Mouse (Mus musculus): ENCODE measurements around the gene Kctd12.

DNA sequence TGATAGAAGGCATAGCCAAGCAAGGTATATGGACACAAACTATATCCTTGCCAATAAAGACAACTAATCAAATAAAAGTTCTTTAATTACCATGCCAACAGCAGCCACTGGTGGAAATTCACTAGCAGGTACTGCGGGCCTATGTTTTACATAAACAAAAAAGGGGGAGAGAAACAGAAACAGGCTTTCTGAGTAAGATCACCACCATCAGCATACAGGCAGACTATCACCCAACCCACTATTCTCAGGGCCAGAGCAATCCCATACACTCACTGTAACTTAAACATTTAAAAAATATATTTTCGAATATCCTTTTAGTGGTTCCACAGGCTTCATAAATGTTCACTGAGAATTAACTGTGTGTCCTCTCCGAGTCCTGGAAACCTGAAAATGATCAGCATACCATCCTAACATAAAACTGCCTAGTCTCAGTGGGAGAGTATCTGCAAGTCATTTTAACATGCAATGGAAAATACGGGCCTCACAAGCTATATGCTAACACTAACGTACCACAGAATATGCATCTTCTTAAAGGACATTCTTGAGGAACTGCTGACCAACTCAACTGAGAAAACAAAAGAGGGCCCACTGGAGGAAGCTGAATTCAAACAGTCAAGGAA, 54.5 kb downstream of the Kctd12 start:
- TF ChIP-seq CTCF (IDR thresholded peaks at IDR 0.05; ENCODE audit: low read depth): no peak
- TF ChIP-seq EP300 (IDR thresholded peaks at IDR 0.05; ENCODE audit: low read depth): no peak

All from liver, embryonic 14.5 days (tissue).